Mouse (Mus musculus) thymus, postnatal 25 days (tissue): Measurements from ENCODE around the gene Taf6.

Experiments
- DNase-seq: peaks from one replicate; pipeline ENCODE4 v3.0.0; 2022

The Taf6 gene

GRCm38 (mm10) chr5:138170936-138171561, 16.2 kb downstream of the Taf6 start:
- peak; percentile 92 for DNase-seq

- no peak for DNase-seq
These were observed 21.7 kb downstream of the Taf6 start for GRCm38 (mm10) chr5:138165594-138165993.

- DNase-seq: no peak
These were observed 23.6 kb downstream of the Taf6 start for GRCm38 (mm10) chr5:138163610-138164009.

- no peak for DNase-seq
These were observed 24.2 kb downstream of the Taf6 start for GRCm38 (mm10) chr5:138163046-138163445.

GRCm38 (mm10) chr5:138160842-138161665, 26.2 kb downstream of the Taf6 start, which contains the start of gene Cops6:
Gene Cops6, plus strand, starts transcription at chr5:138161071.
- peak; percentile 95 for DNase-seq

- no peak for DNase-seq
These were observed 27.0 kb downstream of the Taf6 start for GRCm38 (mm10) chr5:138160224-138160762.

GRCm38 (mm10) chr5:138155443-138155976, 31.7 kb downstream of the Taf6 start, which contains the start of gene Zfp113:
Gene Zfp113, minus strand, starts transcription at chr5:138155744.
- DNase-seq: peak; percentile 89

- DNase-seq: no peak
These were observed 32.9 kb downstream of the Taf6 start for GRCm38 (mm10) chr5:138154390-138154789.

DNA sequence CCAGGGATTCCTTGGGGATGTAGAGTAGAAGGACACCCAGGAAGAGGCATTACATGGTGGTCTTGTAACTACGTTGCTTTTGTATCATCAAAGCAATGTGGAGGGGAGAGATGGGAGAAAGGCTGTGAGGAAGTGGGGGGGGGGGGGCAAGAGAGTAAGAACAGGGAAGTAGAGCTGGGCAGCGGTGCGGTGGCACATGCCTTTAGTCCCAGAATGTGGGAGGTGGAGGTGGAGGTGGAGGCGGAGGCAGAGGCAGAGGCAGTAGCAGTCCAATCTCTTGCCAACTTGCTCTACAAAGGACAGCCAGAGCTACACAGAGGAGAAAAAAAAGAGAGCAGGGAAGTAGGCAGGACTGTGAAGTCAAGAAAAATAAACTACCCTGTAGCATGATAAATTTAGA, 48.7 kb downstream of the Taf6 start:
- DNase-seq: no peak

GRCm38 (mm10) chr5:138137935-138138549, 49.2 kb downstream of the Taf6 start:
- DNase-seq: peak; percentile 37

- no peak for DNase-seq
These were observed 50.0 kb downstream of the Taf6 start for GRCm38 (mm10) chr5:138137257-138137656.

GRCm38 (mm10) chr5:138132425-138133064, 54.7 kb downstream of the Taf6 start:
- no peak for DNase-seq
